Mouse (Mus musculus) neural tube, embryonic 11.5 days (tissue): ENCODE data around the gene Epha10. TPM values are rescaled to one million over a fixed set of nuclear protein-coding genes. Genes with fewer than 3 reads are reported as not detected.

ENCODE experiments used
- ATAC-seq: fragments of 200-750 bp; cut with Nextera tagmentation; 2 replicates; pipeline ENCODE4 v1.8.0; 2017; ENCODE audit warnings: moderate number of reproducible peaks, mild to moderate bottlenecking, moderate TSS enrichment, moderate library complexity; ENCODE audit not compliant: insufficient read depth, low FRiP score, low TSS enrichment
- DNase-seq: peaks from one replicate; pipeline ENCODE4 v3.0.0-alpha.2; 2015; ENCODE audit warnings: low spot score
- H3K27ac ChIP-seq: fragments of 300-500 bp; sonication (generic); 2 replicates; pipeline ENCODE4 v1.5.1; 2014; ENCODE audit warnings: low read depth, mild to moderate bottlenecking, low read length
- H3K27me3 ChIP-seq: fragments of 300-500 bp; sonication (generic); 2 replicates; pipeline ENCODE4 v1.6.1; 2014; ENCODE audit warnings: mild to moderate bottlenecking, low read length, mixed read lengths; ENCODE audit not compliant: control insufficient read depth, insufficient read depth
- H3K36me3 ChIP-seq: fragments of 300-500 bp; sonication (generic); 2 replicates; pipeline ENCODE4 v1.6.1; 2014; ENCODE audit warnings: mild to moderate bottlenecking, low read length, moderate library complexity, mixed read lengths; ENCODE audit not compliant: control insufficient read depth, insufficient read depth
- H3K4me1 ChIP-seq: fragments of 300-500 bp; sonication (generic); 2 replicates; pipeline ENCODE4 v1.6.1; 2014; ENCODE audit warnings: low read length, mixed read lengths; ENCODE audit not compliant: control insufficient read depth, insufficient read depth
- H3K4me2 ChIP-seq: fragments of 300-500 bp; sonication (generic); 2 replicates; pipeline ENCODE4 v1.6.1; 2014; ENCODE audit warnings: low read depth, mild to moderate bottlenecking, moderate library complexity
- H3K4me3 ChIP-seq: fragments of 300-500 bp; sonication (generic); 2 replicates; pipeline ENCODE4 v1.5.1; 2014; ENCODE audit warnings: low read depth, low read length
- H3K9ac ChIP-seq: fragments of 300-500 bp; sonication (generic); 2 replicates; pipeline ENCODE4 v1.6.1; 2014; ENCODE audit warnings: mild to moderate bottlenecking, low read length
- H3K9me3 ChIP-seq: fragments of 300-500 bp; sonication (generic); 2 replicates; pipeline ENCODE4 v1.6.1; 2016; ENCODE audit warnings: low read length; ENCODE audit not compliant: control insufficient read depth
- WGBS: fragments of 180-500 bp; shearing (Covaris S2); extraction: QIAGEN DNeasy Blood & Tissue Kit; methylation state at CpG from one replicate; pipeline ENCODE4 v1.1.7; 2014; 5-methylcytosine and 5-hydroxymethylcytosine counted together
- polyA plus RNA-seq: library from polyadenylated mRNA; unstranded; fragments of >200 nt; fragmentation: Nextera tagmentation; extraction: Ambion mirVana; gene quantifications from 2 replicates; pipeline ENCODE4 v1.2.1, GENCODE M21; 2014

Epha10 gene
- polyA plus RNA-seq, 1 experiment from 2014 or later: 3.7 TPM

- Histone ChIP-seq H3K27ac (peak within 1 kb of the TSS; percentile 93), H3K4me3 (peak within 1 kb of the TSS; percentile 100), H3K4me1 (peaks cover 11% of the 10 kb centered on the region), H3K36me3 (peaks cover 4% of the 10 kb centered on the region; the same call in 1 of the 2 replicates), H3K4me2 (peak within 1 kb of the TSS; percentile 83), H3K27me3 (no peaks in the 10 kb centered on the region), H3K9ac (peak within 1 kb of the TSS; percentile 83), H3K9me3 (no peaks in the 10 kb centered on the region)
- ATAC-seq: peak; percentile 22
- peak; percentile 49 for DNase-seq
- under 1% methylated on average over 71 of the region's 75 CpGs for WGBS
Observed at GRCm38 (mm10) chr4:124850933-124851658, 29.6 kb upstream of the Epha10 start, which contains the start of gene 1110065P20Rik. Gene 1110065P20Rik (minus strand): TSS chr4:124851196.

- H3K27ac ChIP-seq: no peak overlapping the region
- WGBS: 94% methylated on average over 8 of the region's 8 CpGs
Observed at GRCm38 (mm10) chr4:124856294-124856693, 24.4 kb upstream of the Epha10 start.

GRCm38 (mm10) chr4:124858370-124858769 lies 22.3 kb upstream of the Epha10 start:
- Histone ChIP-seq H3K27me3 (peaks cover 4% of the 10 kb centered on the region; the same call in 1 of the 2 replicates), H3K9me3 (no peaks in the 10 kb centered on the region), H3K27ac (no peak overlapping the region), H3K4me2 (no peak overlapping the region), H3K9ac (no peak overlapping the region), H3K4me1 (peaks cover 5% of the 10 kb centered on the region; the same call in 1 of the 2 replicates), H3K36me3 (peaks cover 6% of the 10 kb centered on the region; the same call in 1 of the 2 replicates), H3K4me3 (no peak overlapping the region)
- DNase-seq: no peak
- no peak for ATAC-seq
- WGBS: 75% methylated on average over 5 of the region's 5 CpGs

More at GRCm38 (mm10) chr4:124856294-124856693, 24.4 kb upstream of the Epha10 start:
- no peak for DNase-seq
- Histone ChIP-seq H3K4me1 (peaks cover 8% of the 10 kb centered on the region), H3K9me3 (no peaks in the 10 kb centered on the region), H3K9ac (no peak overlapping the region), H3K4me2 (no peak overlapping the region), H3K4me3 (no peak overlapping the region), H3K27me3 (peaks cover under 1% of the 10 kb centered on the region; the same call in 1 of the 2 replicates), H3K36me3 (peaks cover 6% of the 10 kb centered on the region; the same call in 1 of the 2 replicates)
- no peak for ATAC-seq

- Histone ChIP-seq H3K4me3 (no peak overlapping the region), H3K27ac (no peak overlapping the region), H3K4me2 (peak overlapping the region; percentile 12; the same call in 1 of the 2 replicates), H3K4me1 (peaks cover 5% of the 10 kb centered on the region; the same call in 1 of the 2 replicates), H3K9me3 (no peaks in the 10 kb centered on the region), H3K36me3 (peaks cover 2% of the 10 kb centered on the region; the same call in 1 of the 2 replicates), H3K27me3 (peaks cover 4% of the 10 kb centered on the region; the same call in 1 of the 2 replicates), H3K9ac (no peak overlapping the region)
- DNase-seq (peak; percentile 75), ATAC-seq (no peak)
- WGBS: 21% methylated on average over 7 of the region's 7 CpGs
Observed at GRCm38 (mm10) chr4:124860446-124860845, 20.3 kb upstream of the Epha10 start.

GRCm38 (mm10) chr4:124861283-124862188 lies 19.2 kb upstream of the Epha10 start, which contains the start of gene Maneal:
Gene Maneal (minus strand): TSS chr4:124862171.
- WGBS: 5% methylated on average over 47 of the region's 77 CpGs
- ATAC-seq: peak; percentile 58
- H3K36me3 ChIP-seq: peaks cover 1% of the 10 kb centered on the region; the same call in 1 of the 2 replicates
- H3K9ac ChIP-seq: peak within 1 kb of the TSS; percentile 78
- H3K4me2 ChIP-seq: peak within 1 kb of the TSS; percentile 80
- H3K27ac ChIP-seq: peak within 1 kb of the TSS; percentile 60
- peaks cover 5% of the 10 kb centered on the region; the same call in 1 of the 2 replicates for H3K4me1 ChIP-seq
- peak within 1 kb of the TSS; percentile 64 for H3K4me3 ChIP-seq
- no peaks in the 10 kb centered on the region for H3K9me3 ChIP-seq
- peak; percentile 30 for DNase-seq
- peaks cover 4% of the 10 kb centered on the region; the same call in 1 of the 2 replicates for H3K27me3 ChIP-seq

- Histone ChIP-seq H3K36me3 (no peaks in the 10 kb centered on the region; the same call in 1 of the 2 replicates), H3K4me2 (no peak overlapping the region), H3K4me1 (no peaks in the 10 kb centered on the region), H3K9ac (no peak overlapping the region), H3K27me3 (no peaks in the 10 kb centered on the region), H3K27ac (no peak overlapping the region), H3K4me3 (no peak overlapping the region), H3K9me3 (0 out of 2 replicates have a peak, but pooled peaks cover 3% of the 10 kb centered on the region)
- DNase-seq: no peak
- ATAC-seq: no peak
- 90% methylated on average over 1 of the region's 1 CpGs for WGBS
Observed at GRCm38 (mm10) chr4:124872719-124873118, 8.0 kb upstream of the Epha10 start.

GRCm38 (mm10) chr4:124881341-124881908 lies 726 bp downstream of the Epha10 start:
- WGBS: under 1% methylated on average over 37 of the region's 37 CpGs
- DNase-seq (peak; percentile 93), ATAC-seq (peak; percentile 97)
- H3K4me2 ChIP-seq: peak overlapping the region; percentile 53
- H3K36me3 ChIP-seq: no peaks in the 10 kb centered on the region
- H3K9ac ChIP-seq: peak overlapping the region; percentile 19
- peaks cover 26% of the 10 kb centered on the region for H3K27me3 ChIP-seq
- no peaks in the 10 kb centered on the region for H3K9me3 ChIP-seq
- peaks cover 2% of the 10 kb centered on the region; the same call in 1 of the 2 replicates for H3K4me1 ChIP-seq
- peak overlapping the region; percentile 34; the same call in 1 of the 2 replicates for H3K27ac ChIP-seq
- H3K4me3 ChIP-seq: peak overlapping the region; percentile 40
